Mouse (Mus musculus) liver, embryonic 14.5 days (tissue): ENCODE measurements around the gene Psmd8. TPM values are rescaled to one million over a fixed set of nuclear protein-coding genes. Genes with fewer than 3 reads are reported as not detected.
"Not testable (repeated sequence)": the region's sequence is repeated elsewhere in the genome, so short reads cannot be mapped to it uniquely, and the experiment has no call there.

Experiments
- ATAC-seq: fragments of 200-750 bp; cut with Nextera tagmentation; 2 replicates; pipeline ENCODE4 v1.8.0; 2017; ENCODE audit warnings: moderate number of reproducible peaks, mild to moderate bottlenecking, moderate library complexity; ENCODE audit not compliant: insufficient read depth
- DNase-seq, 3 experiments: peaks; one replicate each; pipeline ENCODE4 v3.0.0-alpha.2; 2012 to 2013; ENCODE audit warnings: low read depth in 3 of 3, low spot score in 3 of 3
- H3K27ac ChIP-seq: fragments of 300-500 bp; sonication (generic); 2 replicates; pipeline ENCODE4 v1.5.1; 2014; ENCODE audit warnings: moderate library complexity, mild to moderate bottlenecking, control low read depth, inconsistent platforms
- H3K27me3 ChIP-seq: fragments of 300-500 bp; sonication (generic); 2 replicates; pipeline ENCODE4 v1.6.1; 2014; ENCODE audit warnings: mild to moderate bottlenecking, low read length, moderate library complexity; ENCODE audit not compliant: control insufficient read depth, insufficient read depth
- H3K36me3 ChIP-seq: fragments of 300-500 bp; sonication (generic); replicated peaks from 2 replicates; pipeline ENCODE4 v1.6.1; 2014; ENCODE audit warnings: low read depth; ENCODE audit not compliant: control insufficient read depth, insufficient read depth
- H3K4me1 ChIP-seq, 2 experiments: fragments of 200-500 bp in 1 of 2; fragments of 300-500 bp in 1 of 2; sonication (generic) in 1 of 2; replicated peaks; 2 replicates each; pipeline ENCODE4 v1.6.1; 2012 to 2014; ENCODE audit warnings: antibody characterized with exemption in 1 of 2, inconsistent platforms in 1 of 2, low read length in 1 of 2; ENCODE audit not compliant: control insufficient read depth in 2 of 2, insufficient read depth in 2 of 2
- H3K4me2 ChIP-seq: fragments of 300-500 bp; sonication (generic); 2 replicates; pipeline ENCODE4 v1.6.1; 2014; ENCODE audit warnings: low read depth, mild to moderate bottlenecking, control low read depth, moderate library complexity
- H3K4me3 ChIP-seq, 2 experiments: fragments of 200-500 bp in 1 of 2; fragments of 300-500 bp in 1 of 2; sonication (generic) in 1 of 2; 2 replicates each; pipeline ENCODE4 v1.5.1; 2012 to 2014; ENCODE audit warnings: low read depth in 2 of 2, low read length in 2 of 2, mild to moderate bottlenecking in 2 of 2, control low read depth in 1 of 2, inconsistent platforms in 1 of 2, moderate library complexity in 1 of 2; ENCODE audit not compliant: insufficient read depth in 1 of 2
- H3K9ac ChIP-seq: fragments of 300-500 bp; sonication (generic); replicated peaks from 2 replicates; pipeline ENCODE4 v1.6.1; 2014; ENCODE audit warnings: mild to moderate bottlenecking, control low read depth, moderate library complexity
- H3K9me3 ChIP-seq: fragments of 300-500 bp; sonication (generic); 2 replicates; pipeline ENCODE4 v1.6.1; 2016; ENCODE audit warnings: low read length, mixed read lengths; ENCODE audit not compliant: control insufficient read depth
- CTCF ChIP-seq: IDR thresholded peaks from 2 replicates; pipeline ENCODE4 v1.5.1; 2016; ENCODE audit warnings: antibody characterized with exemption, low read depth, control low read depth
- EP300 ChIP-seq: IDR thresholded peaks from 2 replicates; pipeline ENCODE4 v1.6.1; 2016; ENCODE audit warnings: antibody characterized with exemption, low read depth
- WGBS: fragments of 180-500 bp; shearing (Covaris S2); extraction: QIAGEN DNeasy Blood & Tissue Kit; methylation state at CpG from one replicate; pipeline ENCODE4 v1.1.7; 2014; ENCODE audit not compliant: insufficient replicate concordance; 5-methylcytosine and 5-hydroxymethylcytosine counted together
- polyA plus RNA-seq, 2 experiments: library from polyadenylated mRNA; depleted of rRNA in 1 of 2; stranded (reverse) in 1 of 2; unstranded in 1 of 2; fragments of >200 nt; fragmentation: Nextera tagmentation in 1 of 2; extraction: Ambion mirVana in 1 of 2; gene quantifications; 2 replicates each; pipeline versions ENCODE4 v1.2.1 to v1.2.3; 2012 to 2014

Gene Psmd8
- polyA plus RNA-seq, 2 experiments: 86.0 to 131 TPM

GRCm38 (mm10) chr7:29148771-29149170 is 31.7 kb downstream of the Psmd8 start:
- Histone ChIP-seq H3K27me3 (no peaks in the 10 kb centered on the region), H3K9ac (no peak overlapping the region), H3K9me3 (no peaks in the 10 kb centered on the region), H3K27ac (no peak overlapping the region), H3K4me2 (no peak overlapping the region), H3K4me3 (no peak overlapping the region), H3K36me3 (no peaks in the 10 kb centered on the region), H3K4me1 (no peaks in the 10 kb centered on the region)
- no peak for TF ChIP-seq EP300
- TF ChIP-seq CTCF: no peak
- DNase-seq (no peak), ATAC-seq (no peak)
- 65% methylated on average over 15 of the region's 15 CpGs for WGBS

- Histone ChIP-seq H3K36me3 (no peaks in the 10 kb centered on the region), H3K27ac (no peak overlapping the region), H3K27me3 (no peaks in the 10 kb centered on the region), H3K4me3 (no peak overlapping the region), H3K9ac (no peak overlapping the region), H3K9me3 (no peaks in the 10 kb centered on the region), H3K4me1 (no peaks in the 10 kb centered on the region), H3K4me2 (no peak overlapping the region)
- WGBS: 64% methylated on average over 7 of the region's 7 CpGs
- DNase-seq: no peak
- TF ChIP-seq CTCF: no peak
- no peak for TF ChIP-seq EP300
- no peak for ATAC-seq
These were observed 33.7 kb downstream of the Psmd8 start for GRCm38 (mm10) chr7:29146625-29147367.

- Histone ChIP-seq H3K27ac (no peak overlapping the region), H3K9me3 (no peaks in the 10 kb centered on the region), H3K4me1 (no peaks in the 10 kb centered on the region), H3K9ac (no peak overlapping the region), H3K36me3 (no peaks in the 10 kb centered on the region), H3K4me3 (no peak overlapping the region), H3K27me3 (no peaks in the 10 kb centered on the region), H3K4me2 (no peak overlapping the region)
- TF ChIP-seq EP300 (no peak), CTCF (no peak)
- WGBS: 48% methylated on average over 4 of the region's 4 CpGs
- no peak for DNase-seq
- ATAC-seq: no peak
These were observed 36.5 kb downstream of the Psmd8 start for GRCm38 (mm10) chr7:29144006-29144405.

- H3K4me3 ChIP-seq: no peak overlapping the region
- no peak overlapping the region for H3K9ac ChIP-seq
- TF ChIP-seq CTCF (no peak), EP300 (no peak)
- no peaks in the 10 kb centered on the region for H3K4me1 ChIP-seq
- no peaks in the 10 kb centered on the region for H3K36me3 ChIP-seq
- no peak for ATAC-seq
- no peak overlapping the region for H3K4me2 ChIP-seq
- H3K9me3 ChIP-seq: no peaks in the 10 kb centered on the region
- 50% methylated on average over 8 of the region's 8 CpGs for WGBS
- DNase-seq: no peak
- H3K27me3 ChIP-seq: no peaks in the 10 kb centered on the region
- no peak overlapping the region for H3K27ac ChIP-seq
These were observed 39.1 kb downstream of the Psmd8 start for GRCm38 (mm10) chr7:29141416-29141815.

- not testable (repeated sequence) for H3K27ac ChIP-seq, H3K36me3 ChIP-seq, DNase-seq, H3K4me3 ChIP-seq, H3K9me3 ChIP-seq, ATAC-seq, H3K9ac ChIP-seq, H3K27me3 ChIP-seq, H3K4me1 ChIP-seq, H3K4me2 ChIP-seq
- 66% methylated on average over 3 of the region's 4 CpGs for WGBS
These were observed 41.3 kb downstream of the Psmd8 start for GRCm38 (mm10) chr7:29139237-29139636.
